Comparison of ENCODE assay signal across 18 mouse cellular contexts in the genomic region with DNA sequence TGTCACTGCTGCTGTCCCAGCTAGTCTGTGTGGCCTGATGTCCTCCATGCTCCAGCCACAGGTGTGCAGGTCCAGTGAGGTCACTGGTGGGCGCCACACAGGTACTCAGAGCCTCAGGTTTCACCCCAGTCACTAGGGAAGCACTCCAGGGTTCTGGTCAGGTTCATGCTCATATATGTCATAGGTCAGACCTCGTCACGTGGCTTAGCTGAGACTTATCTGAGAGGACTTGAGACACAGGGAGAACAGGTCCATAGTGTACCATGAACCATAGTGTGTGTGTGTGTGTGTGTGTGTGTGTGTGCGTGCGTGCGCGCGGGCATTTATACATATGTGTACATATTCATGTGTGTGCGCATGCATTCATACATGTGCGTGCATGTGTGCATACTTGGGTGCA.
"Had no signal": no experiment of that assay in that cellular context is flagged by ENCODE, and none has a peak within 500 bp of the region (broad histone marks: within the 10 kb centered on the region; RNA-seq: fewer than 3 reads in every experiment).

No protein-coding gene starts in this region.

- H3K4me1 ChIP-seq: midbrain, embryonic 12.5 days had no signal

- H3K27ac ChIP-seq: limb, embryonic 12.5 days; limb, embryonic 15.5 days; liver, embryonic 14.5 days; macrophage; midbrain, embryonic 12.5 days had no signal

- H3K36me3 ChIP-seq: limb, embryonic 15.5 days had no signal

- ATAC-seq: inflammation-experienced regulatory T-cells, adult 6 months; liver, postnatal 0 days; lung, postnatal 0 days had no signal

- H3K4me2 ChIP-seq: limb, embryonic 12.5 days; limb, embryonic 15.5 days; liver, embryonic 11.5 days; lung, embryonic 14.5 days; midbrain, embryonic 12.5 days had no signal

- H3K27me3 ChIP-seq: limb, embryonic 12.5 days; limb, embryonic 15.5 days had no signal

- H3K4me3 ChIP-seq: limb, embryonic 12.5 days; limb, embryonic 15.5 days; midbrain, embryonic 12.5 days had no signal

- H3K9me3 ChIP-seq: limb, embryonic 12.5 days; limb, embryonic 15.5 days; midbrain, embryonic 12.5 days had no signal

- H3K9ac ChIP-seq: limb, embryonic 12.5 days; limb, embryonic 15.5 days; liver, embryonic 14.5 days; liver, postnatal 0 days; lung, embryonic 14.5 days; midbrain, embryonic 12.5 days had no signal

- DNase-seq: kidney, adult 18-20 months; kidney, adult 9 months; kidney, postnatal 14 days; kidney, postnatal 4 days; left cerebral cortex, postnatal 4 days; liver, postnatal 0 days; lung, embryonic 14.5 days; right cerebral cortex, postnatal 25 days; thymus, adult 2 months; thymus, postnatal 25 days had no signal
